Mouse (Mus musculus) adrenal gland, postnatal 25 days (tissue): ENCODE measurements around the gene Kat7. TPM values are rescaled to one million over a fixed set of nuclear protein-coding genes. Genes with fewer than 3 reads are reported as not detected.

Experiments
- DNase-seq: peaks from one replicate; pipeline ENCODE4 v3.0.0; 2021; ENCODE audit warnings: mixed read lengths
- total RNA-seq: library from RNA; stranded (reverse); gene quantifications from 2 replicates; pipeline ENCODE4 v1.2.3, GENCODE M21; 2021

Kat7 gene
- total RNA-seq, 1 experiment from 2014 or later = 58.0 TPM

DNA sequence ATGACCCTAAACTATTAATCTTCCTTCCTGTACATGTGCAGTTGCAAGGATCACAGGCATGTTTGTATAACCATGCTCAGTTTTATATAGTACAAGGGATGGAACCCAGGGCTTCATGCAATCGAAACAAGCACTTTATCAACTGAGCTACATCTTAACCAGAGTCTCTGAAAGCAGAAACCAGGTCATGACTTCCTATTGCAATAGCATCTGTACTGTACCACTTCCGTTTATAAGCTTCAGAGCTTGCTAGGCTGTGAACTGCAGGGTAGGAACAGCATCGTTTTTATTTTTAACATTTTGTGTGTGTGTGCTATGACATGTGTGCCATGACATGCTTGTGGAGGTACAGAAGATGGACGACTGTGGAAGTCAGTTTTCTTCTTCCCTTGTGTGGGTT, 23.2 kb upstream of the Kat7 start:
- no peak for DNase-seq

DNA sequence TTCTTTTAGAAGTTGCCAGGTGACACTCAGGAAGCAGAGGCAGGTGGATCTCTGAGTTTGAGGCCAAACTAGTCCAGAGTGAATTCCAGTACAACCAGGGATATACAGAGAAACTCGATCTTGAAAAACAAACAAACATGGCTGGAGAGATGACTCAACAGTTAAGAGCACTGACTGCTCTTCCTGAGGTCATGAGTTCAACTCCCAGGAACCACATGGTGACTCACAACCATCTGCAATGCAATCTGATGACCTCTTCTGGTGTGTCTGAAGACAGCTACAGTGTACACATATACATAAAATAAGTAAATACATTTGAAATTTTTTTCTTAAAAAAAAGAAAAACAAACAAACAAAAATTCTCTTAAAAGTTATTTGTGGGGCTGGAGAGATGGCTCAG, 20.6 kb upstream of the Kat7 start:
- no peak for DNase-seq

DNA sequence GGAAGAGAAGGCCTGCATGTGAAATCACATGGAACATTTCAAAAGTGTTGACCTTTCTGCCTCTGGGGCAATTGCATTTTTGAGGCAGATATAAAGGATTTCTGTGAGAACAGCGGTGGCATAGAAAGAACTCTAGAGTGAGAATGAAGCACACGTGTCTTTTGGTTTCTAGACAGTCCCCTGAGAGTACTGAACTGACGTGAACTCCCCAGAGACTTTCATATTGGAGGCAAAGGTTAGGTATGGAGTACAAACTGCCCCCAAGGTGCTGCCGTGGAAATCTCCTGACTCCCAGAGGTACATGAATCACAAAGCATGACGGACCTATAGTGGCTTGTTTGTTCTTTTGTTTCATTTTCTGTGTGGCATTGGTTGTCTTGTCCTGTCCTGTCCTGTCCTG, 18.6 kb upstream of the Kat7 start:
- DNase-seq = no peak

DNA sequence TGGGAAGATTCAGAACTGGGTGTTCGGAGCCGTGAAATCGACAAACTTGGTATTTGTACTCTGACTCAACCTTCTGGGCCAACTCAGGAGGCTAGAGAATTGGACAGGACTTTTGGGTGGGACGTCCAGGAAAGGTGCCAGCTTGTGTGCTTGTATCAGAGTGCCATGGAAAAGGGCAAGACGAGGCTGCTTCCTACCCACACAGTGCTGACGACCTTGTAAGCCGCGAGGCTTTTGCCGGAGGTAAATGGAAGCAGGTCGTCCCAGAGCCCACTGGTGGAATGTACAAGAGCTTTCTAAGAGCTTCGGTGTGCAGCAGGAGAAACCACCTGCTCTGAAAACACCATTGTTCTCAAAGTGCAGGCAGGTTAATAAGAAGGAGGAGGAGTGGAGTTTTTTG, 16.2 kb upstream of the Kat7 start:
- DNase-seq = peak; percentile 21

DNA sequence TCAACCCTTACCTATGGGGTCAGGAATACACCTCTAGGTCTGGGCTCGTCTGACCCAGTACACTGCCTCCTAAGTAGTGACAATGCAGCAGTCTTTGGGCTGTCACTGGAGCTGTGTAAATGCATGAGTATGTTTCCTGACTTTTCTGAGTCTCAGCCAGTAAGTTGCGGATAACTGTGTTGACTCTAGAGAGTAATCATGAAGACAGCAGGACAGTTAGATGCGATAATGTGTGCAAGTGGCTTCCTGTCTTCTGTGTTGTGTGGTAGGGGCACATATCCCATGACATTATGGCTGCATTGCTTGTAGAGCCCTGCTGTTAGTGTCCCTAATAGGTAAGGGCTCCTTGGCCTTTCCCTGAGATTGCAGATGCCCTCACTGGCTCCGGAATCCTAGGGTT, 15.8 kb upstream of the Kat7 start:
- DNase-seq = no peak

DNA sequence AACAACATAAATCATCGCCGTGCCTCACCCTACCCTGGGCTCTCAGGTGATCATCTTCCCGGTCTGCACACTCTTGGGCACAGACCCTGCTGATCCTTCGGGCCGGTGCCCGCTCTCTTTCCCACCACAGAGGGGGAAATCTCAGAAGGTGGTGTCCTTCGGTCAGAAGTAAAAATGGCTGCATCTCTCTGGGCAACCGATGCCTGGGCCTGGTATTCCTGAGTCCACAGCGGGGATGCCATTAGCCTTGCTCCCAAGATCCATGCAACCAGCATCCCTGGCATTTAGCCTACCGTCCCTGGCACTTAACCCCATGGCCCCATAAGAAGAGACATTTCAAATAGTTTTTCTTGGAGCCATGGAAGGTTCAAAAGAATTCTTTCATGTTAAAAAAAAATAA, 14.1 kb upstream of the Kat7 start:
- DNase-seq = no peak

DNA sequence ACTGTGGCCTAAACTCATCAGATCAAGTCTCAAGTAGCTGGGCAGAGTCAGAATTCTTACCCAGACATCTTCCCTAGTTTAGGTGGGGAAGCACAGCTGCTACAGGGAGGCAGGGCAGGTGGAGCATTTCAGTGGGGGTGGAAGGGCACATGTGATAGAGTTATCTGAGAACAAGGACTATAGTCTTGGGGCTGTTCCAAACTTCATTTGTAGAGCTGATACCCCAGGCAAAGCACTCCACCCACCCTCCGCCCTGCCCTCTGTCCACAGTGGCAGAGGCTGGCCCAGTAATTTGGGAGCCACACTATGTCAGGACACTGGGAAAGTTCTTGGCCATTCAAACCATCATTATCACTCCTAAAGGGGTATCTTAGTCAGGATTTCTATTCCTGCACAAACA, 10.0 kb upstream of the Kat7 start:
- DNase-seq = no peak

DNA sequence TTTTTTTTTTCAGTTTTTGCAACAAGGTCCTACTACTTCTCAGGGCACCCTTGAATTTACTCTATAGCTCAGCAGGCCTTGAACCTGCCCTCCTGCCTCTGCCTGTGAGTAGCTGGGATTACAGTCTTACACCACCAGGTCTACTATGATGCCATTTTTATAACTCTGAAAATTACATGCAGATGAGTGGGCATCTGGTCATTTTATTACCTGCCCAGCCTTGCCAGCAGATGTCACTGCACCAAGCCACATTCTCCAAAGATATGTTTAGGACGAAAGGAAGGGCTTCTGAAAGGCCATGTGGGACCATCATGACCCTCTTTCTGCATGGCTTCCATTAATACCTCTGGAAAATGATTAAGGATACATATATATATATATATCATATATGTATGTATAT, 9.5 kb upstream of the Kat7 start:
- DNase-seq = no peak

DNA sequence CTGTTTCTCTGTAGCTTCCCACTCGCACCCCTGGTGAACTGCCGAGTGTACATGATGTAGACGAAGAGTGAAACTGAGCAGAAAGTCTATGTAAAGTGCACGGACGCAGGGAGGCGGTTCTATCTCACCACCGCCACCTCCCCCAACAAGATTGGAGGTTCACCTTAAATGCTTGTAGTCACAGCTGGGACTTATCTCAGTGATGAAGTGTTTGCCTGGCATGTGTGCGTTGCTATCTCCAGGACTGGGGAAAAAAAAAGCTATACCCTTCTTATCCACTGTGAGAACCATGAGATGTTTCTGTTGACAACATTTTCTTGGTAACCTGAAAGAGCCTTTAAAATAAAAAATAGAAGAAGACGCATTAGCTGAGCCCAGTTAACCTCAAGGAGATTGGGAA, 8.1 kb upstream of the Kat7 start:
- DNase-seq = no peak

DNA sequence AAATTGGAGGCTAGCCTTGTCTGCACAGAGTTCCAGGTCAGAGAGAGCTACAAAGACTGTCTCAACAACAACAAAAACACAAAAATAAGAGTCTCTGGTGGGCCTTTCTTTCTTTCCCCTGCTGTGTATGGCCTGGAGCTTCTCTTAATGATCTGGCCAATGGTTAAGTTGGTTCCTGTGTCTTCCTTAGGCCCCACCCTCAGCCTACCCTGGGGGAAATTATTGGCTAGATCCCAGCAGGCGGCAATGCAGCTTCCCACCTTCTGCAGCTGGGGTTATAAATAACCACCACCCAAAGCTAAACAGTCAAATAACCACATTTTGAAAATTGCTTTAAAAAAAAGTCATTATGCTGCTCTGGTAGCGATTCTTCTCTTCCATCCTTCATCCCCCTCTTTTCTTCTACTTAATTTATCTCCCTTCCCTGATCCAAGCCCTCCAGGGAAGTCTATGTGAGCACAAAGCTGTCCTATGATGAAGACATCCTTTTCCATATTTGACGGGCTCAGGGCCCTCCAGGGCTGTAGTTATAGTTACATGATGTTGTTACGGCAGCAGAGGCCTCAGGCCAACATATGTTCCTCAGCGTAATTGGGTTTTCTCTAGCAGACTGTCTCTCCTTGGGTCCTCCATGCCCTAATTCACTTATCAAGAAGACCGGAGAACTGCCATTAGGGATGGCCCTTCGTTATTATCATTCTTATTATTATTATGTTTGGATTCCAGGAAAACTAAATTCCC, 5.3 kb upstream of the Kat7 start:
- no peak for DNase-seq

DNA sequence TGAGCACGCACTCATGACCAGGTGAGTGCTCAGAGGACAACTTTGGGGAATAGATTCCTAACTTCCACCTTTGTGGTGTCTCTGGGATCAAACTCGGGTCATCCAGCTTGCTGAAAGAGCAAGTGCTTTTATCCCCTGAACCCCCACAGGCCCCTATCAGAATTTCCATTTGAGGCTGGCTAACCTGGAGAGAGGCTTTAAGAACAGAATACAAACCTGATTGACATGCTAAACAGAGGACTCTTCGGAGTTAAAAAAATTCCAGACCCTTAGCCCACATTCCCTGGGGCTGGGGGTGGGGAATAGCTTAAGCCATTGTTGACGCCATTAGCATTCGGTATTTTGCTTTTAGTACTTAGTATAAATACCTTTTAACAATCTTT, 1.4 kb upstream of the Kat7 start:
- DNase-seq = no peak

DNA sequence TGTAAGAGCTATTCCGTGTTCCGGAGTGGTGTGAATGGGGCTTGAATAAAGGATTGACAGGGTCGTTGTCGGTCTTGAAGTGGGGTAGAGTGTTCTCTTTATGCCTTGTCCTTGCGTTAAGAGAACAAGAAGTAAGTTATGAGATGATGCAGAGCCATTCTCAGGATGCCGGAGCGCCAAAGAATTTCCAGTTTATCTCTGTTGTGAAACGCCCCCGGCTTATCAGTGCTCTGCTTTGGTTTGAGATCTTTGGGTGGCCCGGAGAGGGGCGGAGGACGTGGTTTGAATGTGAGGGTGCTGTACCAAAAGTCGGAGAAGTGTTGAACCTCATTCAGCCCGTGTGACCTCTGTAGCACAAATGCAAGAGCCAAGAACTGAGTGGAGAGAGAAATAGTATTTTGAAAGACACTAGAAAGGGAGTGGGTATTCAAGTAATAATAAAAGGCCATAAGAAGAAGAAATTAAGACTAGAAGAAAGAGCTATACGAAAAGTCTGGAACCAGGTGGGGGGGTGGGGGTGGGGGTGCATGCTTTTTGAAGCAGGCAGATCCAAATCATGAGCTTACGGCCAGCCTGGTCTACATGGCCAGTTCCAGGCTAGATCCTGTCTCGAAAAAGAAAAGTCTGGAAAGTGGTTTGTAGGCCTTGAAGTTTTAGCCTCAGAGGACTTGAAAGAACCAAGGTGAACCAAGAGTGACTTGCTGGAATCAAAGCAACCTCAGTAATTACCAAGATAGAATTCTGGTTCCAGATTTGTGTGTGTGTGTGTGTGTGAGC, 790 bp upstream of the Kat7 start:
- no peak for DNase-seq

DNA sequence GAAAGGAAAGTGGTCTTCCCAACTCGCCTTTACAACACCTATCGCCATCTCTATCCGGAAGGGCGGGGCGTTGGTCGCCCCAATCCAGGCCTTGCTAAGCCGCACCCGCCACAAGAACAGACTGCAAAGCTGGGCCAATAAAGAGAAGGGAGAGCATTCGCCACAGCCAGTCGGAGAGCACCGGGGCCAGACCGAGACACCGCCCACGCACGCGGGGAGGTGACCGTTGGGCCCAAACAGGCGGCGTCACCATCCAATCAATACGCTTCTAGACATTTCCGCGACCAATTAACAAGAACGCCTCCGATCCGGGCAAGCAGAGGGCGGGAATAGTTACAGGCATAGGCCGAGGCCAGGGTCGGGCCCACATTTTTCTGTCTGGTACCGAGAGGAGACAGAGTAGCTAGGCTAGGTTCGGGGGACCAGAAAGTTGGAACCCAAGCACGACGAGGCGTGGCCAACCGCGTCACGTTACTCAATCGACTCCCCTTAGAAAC, 488 bp downstream of the Kat7 start:
- peak; percentile 95 for DNase-seq

DNA sequence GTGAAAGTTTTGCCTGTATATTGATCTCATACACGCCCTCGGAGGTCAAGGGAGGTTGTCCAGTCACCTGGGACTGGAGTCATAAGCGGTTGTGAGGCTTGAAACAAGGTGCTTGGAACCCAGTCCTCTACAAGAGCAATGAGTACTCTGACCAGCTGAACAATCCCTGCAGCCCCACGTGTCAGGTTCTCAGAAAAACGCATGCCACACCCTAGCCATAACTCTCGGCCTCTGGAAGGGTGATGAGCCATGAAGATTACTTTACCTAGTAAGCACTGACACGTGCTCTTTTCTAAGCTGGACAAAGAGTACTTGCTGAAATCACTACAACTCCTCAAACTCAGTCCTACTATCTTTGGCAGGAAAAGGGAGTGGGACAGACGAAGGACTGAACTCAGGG, 2.5 kb downstream of the Kat7 start:
- no peak for DNase-seq

DNA sequence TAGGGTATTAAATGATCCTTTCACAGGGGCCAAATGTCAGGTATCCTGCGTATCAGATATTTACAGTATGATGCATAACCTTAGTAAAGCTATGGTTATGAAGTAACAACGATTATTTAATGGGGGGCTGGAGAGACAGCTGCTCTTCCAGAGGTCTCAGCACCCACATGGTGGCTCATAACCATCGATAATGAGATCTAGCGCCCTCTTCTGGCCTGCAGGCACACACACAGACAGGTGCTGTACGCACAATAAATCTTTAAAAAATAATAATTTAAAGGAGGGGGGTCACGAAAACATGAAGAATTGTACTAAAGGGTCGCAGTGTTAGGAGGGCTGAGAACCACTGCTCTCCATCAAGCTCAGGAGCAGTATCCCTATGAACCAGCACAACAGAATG, 4.4 kb downstream of the Kat7 start:
- DNase-seq = no peak

DNA sequence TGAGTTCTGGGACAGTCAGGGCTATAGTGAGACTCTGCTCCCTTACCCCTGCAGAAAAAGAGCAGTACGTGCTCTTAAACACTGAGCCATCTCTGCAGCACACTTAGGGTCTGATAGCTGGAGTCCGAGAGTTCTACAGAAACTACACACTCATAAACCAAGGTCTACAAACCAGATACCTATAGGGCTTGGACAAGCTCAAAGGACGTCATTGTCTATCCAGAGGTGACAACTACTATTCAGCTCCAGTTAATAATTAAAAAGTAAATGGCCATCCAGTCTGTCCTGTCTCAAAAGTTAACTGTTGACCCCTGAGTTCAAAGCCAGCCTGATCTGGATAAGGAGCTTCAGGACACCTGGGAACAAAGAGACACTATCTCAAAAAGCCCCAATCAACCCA, 8.3 kb downstream of the Kat7 start:
- no peak for DNase-seq

DNA sequence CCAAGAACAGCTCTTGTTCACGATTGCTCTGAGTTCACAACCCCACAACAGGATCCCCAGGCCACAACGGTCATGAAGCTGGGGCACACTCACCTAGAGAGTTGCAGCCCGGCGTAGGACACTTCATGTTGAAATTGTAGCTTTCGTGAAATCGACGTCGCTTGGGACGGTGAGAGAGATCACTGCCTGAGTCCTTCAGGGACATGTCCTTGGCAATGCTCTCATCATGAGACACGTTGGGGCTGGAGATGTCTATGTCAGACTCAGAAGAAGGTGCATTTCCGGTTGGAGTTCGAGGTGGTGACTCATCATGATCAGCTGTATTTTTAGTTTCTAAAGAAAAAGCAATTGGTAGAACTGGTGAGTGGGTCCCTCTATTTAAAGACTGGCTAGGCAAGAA, 10.2 kb downstream of the Kat7 start:
- peak; percentile 12 for DNase-seq

DNA sequence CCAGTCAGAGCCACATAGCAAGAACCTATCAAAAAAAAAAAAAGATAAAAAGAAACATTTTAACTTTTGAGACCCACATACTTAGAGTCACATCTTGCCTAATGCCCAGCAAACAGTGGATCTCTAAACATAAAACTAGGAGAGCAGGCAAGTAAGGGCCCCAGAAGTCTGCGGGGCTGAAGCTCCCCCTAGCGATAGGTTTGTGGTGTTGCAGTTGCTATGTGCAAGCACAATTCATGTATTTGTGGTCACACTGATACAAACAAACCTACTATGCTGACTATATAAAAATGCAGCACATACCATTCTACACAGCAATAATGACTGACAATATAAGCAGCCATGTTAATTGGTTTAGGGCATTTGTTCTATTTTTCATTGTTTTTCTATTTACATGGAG, 11.9 kb downstream of the Kat7 start:
- DNase-seq = no peak

DNA sequence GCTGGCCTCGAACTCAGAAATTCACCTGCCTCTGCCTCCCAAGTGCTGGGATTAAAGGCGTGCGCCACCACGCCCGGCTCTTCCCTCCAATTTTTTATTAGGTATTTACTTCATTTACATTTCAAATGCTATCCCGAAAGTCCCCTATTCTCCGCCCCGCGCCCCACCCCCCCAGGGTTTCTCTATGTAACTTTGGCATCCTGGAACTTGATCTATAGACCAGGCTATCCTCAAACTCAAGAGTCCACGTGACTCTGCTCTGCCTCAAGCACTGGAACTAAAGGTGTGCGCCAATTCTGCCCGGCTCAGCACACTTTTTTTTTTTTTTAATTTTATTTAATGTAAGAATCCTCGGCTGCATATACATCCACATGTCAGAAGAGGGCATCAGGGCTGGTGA, 14.3 kb downstream of the Kat7 start:
- DNase-seq = no peak

DNA sequence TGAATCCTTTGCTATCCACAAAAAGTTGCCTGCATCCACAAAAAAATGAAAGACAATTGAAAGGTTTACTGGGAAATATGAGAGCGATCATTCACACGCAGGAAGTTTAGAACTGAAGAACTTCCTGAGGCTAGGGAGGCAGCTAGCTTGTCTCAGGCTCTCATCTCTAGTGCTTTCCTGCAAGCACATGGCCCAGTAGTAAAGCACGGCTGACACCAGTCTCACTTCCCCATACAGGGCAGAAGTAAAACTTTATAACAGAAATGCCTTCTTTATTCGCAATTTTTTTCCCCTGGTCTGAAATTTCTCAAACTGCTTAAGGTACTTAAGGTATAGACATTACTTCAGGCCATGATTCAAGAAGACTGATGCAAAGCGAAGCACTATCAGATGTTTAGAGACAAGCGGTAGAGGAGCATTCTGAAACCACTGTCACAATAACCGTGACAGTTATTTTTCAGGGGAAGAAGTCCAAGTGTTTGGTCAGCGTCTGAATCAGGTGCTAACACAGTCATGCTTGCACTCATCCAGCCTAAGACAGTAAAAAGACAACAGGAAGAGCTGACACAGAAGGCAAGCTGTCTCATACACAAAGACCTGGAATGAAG, 16.9 kb downstream of the Kat7 start:
- no peak for DNase-seq

DNA sequence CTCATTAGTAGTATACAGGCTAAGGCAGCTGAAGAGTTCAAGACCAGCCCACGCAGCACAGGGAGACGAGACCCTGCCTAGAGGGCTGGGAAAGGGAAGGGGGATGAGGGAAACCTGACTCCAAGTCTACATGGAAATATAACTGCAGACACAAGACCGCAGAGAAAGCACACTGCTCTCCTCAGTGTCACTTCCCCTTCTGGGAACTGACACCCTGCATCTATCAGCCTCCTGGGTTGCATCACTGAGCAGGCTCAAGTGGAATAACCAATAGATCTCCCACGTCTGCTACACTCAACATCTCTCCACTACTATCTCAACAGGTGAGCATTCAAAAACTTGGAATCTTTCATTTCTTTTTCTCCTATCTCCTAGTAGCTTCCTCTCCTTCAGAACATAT, 18.0 kb downstream of the Kat7 start:
- no peak for DNase-seq

DNA sequence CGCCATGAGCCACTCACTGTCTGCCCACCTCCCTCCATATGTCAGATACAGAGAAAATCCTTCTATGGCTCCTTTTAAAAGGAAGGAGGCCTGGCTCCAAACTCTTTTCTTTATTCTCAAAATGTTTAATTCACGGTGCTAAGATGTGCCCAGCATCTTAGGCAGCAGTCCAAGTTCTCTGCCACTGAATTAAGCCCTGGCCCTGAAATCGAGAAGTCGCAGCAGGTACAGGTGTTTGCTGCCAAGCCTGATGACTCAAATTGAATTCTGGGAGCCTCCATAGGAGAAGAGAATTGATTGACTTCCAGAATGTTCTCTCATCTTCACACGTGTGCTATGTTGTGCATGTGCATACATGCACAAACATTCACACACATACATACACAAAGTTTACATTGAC, 27.7 kb downstream of the Kat7 start:
- DNase-seq = no peak

DNA sequence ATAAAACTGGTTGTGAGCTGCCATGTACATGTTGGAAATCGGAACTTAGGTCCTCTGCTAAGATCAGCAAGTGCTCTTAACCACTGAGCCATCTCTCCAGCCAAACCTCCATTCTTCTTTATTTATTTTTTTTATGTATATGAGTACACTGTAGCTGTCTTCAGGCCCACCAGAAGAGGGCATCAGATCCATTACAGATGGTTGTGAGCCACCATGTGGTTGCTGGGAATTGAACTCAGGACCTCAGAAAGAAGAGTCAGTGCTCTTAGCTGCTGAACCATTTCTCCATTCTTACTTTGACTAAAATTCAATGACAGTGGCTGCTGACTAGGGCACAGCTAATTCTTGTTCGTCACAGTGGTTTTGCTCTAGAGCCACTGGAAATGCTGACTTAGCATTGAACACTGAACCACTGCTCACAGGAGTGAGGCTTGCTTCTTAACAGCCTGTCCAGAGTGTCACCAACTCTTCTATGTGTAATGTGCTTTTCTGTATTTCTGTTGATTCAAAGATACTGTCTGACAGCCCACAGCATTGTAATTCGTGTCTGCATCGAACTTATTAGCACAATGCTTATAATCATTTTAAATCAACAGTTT, 30.9 kb downstream of the Kat7 start:
- no peak for DNase-seq
